Mouse (Mus musculus) layer of hippocampus, postnatal 10 days (tissue): ENCODE measurements at regions not wholly inside any gene's neighbourhood (a gene's known extent, or its start where the extent isn't known, plus 50 kb on each side); places are given as distances from the start of the nearest gene placed in this dataset.

Source experiments
- DNase-seq, 2 experiments: peaks; one replicate each; pipeline ENCODE4 v3.0.0; 2021; ENCODE audit warnings: low spot score in 2 of 2

DNA sequence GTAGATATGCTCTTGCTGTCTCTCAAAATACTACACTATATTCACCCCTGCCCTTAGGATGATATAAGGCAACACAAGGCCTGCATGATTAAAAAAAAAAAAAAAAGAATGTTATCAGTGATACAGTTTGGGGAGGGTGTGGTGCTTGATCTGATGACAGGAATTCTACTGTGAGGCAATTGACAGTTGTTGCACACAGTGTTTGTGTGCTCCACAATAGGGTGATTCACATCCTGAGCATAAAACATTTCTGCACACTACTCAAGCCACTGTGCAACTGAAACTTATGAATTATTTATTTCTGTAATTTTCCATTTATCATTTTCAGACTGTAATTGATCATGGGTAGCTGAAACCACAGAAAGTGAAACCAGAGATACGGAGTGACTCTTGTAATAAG lies 277.2 kb upstream of the Adgrl4 start:
- no peak for DNase-seq

DNA sequence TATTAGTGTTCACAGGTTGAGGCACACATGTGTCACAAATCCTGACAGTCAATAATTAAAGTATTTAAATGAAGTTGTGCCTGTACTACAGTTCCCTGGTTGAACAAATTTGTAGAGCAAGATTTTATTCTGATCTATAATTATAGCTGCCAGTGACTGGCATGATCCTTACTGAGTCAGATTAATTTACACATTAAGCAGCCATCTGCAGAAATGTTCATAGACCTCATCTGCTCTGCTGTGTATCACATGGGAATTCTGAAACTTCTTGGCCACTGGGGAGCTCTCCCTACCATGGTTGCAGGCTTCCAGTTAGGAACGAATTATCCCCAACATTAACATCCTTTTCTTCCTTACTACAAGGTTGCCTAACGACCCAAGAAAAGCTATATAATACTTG lies 255.6 kb upstream of the Adgrl4 start:
- no peak for DNase-seq

DNA sequence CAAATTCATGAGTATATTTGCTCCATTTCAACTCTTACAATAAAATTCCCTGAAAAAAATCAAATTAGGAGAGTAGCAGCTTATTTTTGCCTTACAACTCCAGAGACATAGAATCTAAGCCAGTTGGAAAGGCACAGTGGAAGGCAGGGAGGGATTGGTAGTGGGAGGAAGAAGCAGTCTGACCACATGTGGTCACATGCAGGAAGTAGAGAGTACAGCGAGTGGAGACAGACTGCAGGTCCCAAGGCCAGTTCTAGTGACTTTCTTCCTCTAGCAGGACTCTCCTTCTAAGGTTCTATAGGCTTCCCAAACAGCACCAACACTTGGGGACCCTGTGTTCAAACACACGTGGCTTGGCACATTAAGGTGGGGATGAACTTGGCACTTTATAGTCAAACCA lies 245.6 kb upstream of the Adgrl4 start:
- no peak for DNase-seq

DNA sequence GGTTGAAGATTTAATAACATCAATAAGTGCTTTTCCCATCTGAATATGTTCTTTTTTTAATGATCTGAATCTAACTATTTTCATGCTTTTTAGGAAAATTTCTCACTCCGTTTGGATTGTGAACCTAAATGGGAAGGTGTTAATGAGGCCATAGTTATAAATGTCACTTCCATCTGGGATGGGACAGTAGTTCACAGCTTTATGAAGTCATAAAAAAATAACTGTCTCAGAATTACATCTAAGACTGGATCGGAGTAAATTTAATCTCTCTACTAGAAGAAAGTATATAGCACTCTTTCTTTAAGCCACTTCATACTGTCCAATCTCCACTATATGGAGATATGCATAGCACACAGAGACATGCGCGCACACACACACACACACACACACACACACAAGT lies 226.7 kb upstream of the Adgrl4 start:
- no peak for DNase-seq

DNA sequence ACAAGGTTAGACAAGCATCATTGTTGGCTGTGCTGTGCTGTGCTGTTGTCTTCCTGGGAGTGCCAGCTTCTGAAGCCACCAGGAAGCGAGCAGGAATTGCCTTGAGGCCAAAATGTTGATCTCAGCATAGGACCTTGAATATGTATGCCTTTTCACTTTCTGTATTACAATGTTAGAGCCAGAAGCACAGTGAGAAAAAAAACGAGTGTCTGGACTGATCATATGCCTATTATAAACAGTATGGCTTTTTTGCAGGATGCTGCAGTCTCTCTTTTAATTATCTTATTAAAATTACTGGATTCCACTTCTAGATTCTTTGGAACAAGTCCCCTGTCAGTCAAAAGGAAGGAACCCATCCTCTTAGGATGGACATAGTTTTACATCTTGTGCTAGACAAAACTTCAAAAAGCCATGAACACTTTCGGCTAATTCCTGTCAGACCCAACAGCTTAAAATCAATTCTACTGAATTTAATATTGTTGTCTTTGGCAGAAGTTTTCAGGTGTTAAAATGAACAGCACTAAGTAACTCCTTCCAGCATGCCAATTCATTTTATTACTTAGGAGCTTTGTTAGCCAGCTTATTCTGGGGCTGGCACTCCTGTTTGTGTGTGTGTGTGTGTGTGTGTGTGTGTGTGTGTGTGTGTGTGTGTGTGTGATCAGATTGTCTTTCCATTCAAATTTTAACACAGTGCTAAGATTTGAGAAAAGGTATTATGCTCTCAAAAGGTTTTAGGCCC lies 220.8 kb upstream of the Adgrl4 start:
- DNase-seq, result no peak

DNA sequence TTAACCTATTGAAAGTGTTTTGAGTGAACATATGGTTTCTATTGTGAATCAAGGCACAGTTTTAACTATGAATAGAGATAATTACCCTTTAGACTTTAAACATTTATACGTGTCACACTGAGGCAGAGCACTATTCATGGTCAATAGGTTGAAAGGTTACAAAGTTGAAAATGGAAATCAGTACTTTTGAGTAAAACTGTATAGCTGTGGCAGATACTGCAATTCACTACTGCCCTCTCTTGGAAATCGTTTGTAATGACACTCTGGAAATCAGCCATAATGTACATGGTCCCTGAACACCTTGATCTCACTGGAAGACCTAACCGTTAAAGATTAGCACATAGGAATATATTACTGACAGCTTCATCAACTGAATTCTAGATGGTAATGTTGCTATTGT lies 215.3 kb upstream of the Adgrl4 start:
- DNase-seq, result no peak

DNA sequence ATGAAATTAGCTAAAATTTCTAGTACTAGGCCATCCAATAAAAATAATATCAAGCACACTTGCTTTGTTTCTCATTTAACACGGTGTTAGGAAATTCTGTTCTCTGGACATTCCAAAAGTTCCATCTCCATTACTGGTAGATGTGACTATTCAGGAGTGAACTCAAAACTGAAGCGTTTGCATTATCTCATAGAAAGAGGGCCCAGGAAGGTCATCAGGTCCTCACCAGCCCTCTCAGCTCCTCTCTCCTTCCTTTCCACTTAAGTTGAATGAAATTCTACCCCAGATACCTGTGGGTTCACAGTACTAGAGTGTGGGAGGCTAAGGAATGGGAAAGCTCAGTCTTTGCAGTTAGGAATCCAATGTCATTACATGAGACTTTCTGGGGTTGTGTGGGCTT lies 185.2 kb upstream of the Adgrl4 start:
- no peak for DNase-seq

DNA sequence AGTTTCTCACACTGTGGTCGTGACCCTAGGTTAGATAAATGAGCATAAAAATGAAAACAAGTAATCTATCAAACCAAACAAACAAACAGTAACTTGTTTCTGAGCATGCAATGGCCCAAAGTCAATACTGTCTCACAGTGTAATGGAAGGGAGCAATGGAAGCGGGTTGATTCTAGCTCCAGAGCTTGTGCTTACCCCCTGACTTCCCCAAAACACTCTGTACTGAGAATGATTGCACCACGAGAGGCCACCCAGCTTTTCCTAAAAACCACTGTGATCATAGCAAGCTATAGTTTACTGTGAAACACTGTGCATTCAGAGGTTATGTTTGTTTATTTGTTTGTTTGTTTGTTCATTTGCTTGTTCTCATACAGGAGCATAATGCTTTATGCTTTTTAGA lies 174.9 kb upstream of the Adgrl4 start:
- DNase-seq, result no peak

DNA sequence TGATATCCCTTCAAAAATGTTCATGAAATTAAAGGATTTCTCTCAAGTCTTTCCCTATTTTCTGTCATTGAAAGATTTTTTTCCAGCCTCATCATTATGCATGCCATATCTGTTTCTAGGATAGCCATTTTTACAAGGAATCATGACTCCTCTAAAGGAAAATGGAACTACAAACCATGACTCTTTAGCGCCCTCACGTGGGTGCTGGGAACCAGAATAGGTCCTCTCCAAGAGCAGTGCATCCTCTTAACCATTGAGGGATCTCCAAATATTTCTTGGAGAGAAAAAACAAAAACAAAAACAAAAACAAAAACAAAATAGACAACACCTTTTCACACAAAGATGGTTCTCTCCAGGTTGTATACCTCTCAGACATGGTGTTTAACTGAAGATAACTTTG lies 172.0 kb upstream of the Adgrl4 start:
- DNase-seq, result no peak

DNA sequence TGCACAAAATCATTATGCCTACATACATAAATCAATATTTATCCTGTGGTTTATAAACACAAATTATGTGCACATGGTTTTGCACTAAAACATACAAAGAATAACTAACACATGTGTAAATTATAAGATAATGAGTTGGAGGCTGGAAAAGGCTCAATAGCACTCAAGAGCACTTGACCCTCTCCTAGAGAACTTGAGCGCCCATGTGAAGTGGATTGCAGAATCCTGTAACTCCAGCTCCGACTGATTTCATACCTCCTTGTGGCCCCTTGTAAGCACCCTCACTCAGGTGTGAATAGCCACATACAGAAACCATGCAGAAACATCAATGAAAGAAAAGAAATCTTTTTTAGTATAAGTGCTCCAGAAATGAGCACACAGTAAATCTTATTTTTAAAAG lies 168.2 kb upstream of the Adgrl4 start:
- DNase-seq, result no peak

DNA sequence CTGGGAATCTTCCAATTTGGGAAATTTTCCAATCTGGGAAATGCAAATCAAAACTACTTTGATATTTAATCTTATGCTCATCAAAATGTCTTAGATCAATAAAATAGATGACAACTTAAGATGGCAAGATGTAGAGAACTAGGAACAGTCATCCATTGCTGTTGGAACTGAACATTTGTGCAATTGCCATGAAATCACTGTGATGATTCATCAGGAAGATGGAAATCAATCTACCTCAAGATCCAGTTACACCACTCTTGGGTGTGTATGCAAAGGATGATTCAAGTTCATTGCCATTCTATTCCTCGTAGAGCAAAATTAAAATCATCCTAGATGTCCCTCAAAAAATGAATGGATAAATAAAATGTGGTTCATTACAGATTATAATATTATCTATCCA lies 153.9 kb upstream of the Adgrl4 start:
- DNase-seq, result no peak

DNA sequence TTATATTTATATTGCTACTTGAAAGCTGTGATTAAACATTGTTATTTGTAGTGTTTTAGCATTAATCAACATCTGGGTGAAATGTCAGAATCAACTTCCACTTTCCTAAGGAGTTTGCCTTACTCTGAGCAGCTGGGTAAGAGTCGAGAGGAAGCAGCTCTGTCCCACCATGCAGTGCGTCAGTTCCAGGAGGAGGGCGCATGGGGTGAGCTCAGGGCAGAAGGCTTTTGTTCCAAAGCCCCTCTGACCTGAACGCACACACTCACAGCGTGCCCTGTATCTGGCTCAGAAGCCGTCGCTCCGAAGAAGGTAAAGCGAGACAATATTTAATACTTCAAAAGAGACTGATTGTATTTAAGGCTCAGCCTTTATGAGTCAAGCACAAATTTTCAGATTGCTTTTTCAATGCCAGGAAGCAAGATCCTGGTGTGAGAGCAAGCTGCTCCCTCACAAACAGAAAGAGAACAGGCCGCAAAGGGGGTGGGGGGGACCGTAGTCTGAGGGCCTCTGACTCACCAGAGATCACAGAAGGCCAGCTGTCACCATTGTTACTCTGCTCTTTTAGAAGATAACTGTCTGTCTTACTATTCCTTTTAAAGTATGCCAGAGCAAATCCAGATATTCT lies 143.6 kb upstream of the Adgrl4 start:
- no peak for DNase-seq

DNA sequence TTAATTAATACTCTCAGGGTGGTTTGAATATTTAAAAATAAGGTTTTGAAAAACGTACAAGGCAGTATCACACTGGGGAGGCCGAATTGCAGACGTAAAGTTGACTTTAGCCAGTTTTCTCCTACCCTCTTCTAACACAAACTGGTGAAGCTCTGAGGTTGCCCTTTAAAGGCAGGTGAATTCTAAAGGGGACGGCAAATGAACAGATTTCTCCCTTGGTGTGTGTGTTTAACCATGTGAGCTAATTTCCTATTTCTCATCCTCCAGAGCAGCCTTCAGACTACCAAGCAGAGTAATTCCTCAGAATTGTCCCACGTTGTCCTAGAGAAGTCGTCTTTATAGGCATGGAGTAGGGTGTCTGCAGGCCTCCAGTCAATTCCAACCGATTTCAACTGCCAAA lies 143.1 kb upstream of the Adgrl4 start:
- no peak for DNase-seq

DNA sequence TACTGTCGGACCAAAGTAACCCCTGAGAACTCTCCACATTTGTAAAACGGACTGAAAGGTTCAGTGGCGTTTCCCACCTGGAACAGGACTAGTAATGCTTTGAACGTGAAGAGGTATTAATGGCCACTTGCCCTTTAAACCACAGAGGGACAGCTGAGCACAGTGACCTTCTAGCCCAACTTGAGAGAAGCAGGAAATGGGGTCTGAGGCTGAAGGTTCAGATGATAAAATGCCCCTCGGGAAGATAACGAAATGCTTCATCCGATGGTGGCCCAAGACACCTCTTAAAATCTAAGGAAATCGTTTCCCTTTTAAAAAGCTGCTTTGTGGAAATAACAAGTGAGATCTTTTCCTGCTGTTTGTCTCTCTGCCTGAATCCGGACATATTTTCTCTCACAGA lies 142.7 kb upstream of the Adgrl4 start:
- DNase-seq, result no peak

DNA sequence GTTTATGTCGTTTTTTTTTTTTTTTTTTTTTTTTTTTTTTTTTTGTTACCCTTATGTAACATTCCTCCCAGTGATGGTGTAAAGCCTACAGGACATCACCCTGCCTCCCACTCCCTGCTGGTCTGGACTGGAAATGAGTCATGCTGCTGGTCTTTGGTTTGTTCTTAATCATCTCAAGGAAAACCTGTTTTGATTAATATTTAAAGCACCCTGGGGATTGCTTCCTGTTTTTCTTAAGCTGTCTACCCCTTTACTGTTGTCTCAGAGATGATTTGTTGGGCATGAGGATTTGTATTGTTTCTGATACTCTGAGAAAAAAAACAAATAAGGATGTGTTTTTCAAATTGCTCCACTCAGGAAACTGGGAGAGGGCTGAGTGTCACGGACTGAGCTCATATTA lies 139.4 kb upstream of the Adgrl4 start:
- no peak for DNase-seq

DNA sequence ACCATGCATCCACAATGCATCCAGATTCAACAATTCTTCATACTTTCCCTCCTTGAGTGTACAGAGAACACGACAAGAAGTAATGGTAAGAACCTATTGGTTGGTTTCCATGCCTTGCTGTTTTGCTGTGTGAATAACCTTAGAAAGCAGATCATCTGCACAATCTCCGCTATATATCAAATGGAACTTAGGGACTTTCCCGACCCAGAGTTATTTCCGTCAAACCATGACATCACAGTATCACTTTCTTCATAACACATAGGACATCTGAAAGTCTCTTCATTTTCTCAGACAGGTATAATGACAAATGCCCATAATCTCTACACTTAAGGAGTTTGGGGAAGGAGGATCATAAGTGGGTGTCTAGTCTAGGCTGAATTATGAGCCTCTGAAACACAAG lies 132.3 kb upstream of the Adgrl4 start:
- DNase-seq, result no peak

DNA sequence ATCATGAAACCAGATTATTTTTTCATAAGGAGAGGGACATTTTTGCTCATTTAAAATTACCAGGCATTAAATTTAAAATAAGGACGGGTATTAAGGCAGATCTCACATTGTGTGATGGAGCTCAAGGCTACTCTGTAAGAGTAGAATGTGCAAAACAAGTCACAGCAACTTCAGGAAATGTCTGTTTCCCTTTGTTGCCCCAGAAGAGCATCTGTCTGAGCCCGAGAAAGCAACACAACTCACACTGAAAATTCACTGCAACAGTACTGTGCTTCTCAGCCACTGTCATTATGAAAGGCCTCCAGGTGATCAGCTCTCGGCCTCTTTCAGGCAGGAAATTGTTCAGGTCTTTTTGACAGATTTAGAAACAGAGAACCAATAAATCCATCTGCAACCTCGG lies 129.7 kb upstream of the Adgrl4 start:
- no peak for DNase-seq

DNA sequence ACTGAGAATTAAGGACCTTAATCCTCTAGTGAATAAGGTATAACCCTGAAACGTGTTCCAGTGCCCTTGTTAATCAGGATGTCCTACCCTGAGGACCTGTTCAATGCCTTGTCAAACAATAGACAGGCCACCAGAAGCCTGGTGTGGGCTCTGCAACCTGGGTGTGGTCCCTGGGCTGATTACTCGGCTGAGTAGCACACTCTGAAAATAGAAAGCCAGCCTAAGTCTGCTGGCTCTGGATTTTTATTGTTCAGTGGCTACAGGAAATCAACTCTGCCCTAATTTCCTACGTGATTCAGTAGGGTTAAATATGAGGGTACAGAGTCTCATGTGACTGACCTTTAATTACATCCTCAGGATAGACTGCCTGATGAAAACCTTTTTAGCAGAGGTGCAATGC lies 113.9 kb upstream of the Adgrl4 start:
- no peak for DNase-seq

DNA sequence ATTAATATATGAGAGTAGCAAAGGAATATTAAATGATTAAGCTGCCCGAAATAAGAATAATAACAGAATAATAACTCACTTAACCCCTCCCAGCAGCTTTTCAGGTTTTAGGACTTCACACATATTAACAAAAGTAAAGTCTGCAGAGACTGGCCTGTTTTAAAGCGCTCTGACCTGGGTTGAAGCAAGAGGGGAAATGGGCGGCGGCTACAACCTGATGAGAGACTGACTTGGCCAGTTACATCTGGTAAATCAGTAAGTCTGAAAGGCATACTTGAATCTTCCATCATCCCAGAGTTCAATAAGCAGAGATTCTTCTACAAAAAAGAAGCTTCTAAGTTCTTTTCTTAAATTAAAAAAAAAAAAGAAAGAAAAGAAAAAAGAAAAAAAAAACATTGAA lies 107.9 kb upstream of the Adgrl4 start:
- DNase-seq, result no peak

DNA sequence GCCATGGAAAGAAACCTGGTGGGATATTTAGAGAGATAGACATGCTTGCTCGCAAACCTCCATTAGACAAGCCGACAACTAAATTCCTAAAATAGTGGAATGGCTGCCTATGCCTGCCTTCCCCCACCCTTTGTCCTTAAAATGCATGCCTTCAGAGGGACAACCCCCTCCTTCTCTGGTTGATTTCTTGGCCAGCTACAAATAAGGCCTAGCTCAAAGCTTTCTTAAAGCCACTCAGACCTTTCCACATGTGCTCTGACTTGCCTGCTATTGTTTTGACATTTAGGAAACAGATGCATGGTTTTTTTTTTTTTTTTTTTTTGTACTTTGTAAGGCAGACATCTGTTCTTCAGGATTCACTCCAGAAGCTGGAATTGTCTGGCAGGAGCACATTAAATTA lies 105.8 kb upstream of the Adgrl4 start:
- DNase-seq, result no peak

DNA sequence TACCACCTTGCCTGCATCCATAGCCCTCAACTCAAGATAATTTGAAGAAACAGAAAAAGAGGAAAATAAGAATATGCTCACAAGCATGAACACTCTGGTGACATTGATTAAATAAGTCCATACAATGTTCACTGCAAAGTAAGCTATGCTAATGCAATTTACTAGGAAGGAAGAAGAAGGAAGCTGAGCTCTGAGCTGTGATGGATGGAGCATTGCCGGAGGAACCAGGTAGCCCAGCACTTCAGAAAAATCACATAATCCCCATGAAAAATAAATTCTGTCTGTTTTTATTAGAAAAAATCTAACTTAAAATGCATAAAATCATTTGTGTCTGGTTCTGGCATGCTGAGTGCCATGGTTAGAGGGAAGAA lies 105.4 kb upstream of the Adgrl4 start:
- DNase-seq, result no peak

DNA sequence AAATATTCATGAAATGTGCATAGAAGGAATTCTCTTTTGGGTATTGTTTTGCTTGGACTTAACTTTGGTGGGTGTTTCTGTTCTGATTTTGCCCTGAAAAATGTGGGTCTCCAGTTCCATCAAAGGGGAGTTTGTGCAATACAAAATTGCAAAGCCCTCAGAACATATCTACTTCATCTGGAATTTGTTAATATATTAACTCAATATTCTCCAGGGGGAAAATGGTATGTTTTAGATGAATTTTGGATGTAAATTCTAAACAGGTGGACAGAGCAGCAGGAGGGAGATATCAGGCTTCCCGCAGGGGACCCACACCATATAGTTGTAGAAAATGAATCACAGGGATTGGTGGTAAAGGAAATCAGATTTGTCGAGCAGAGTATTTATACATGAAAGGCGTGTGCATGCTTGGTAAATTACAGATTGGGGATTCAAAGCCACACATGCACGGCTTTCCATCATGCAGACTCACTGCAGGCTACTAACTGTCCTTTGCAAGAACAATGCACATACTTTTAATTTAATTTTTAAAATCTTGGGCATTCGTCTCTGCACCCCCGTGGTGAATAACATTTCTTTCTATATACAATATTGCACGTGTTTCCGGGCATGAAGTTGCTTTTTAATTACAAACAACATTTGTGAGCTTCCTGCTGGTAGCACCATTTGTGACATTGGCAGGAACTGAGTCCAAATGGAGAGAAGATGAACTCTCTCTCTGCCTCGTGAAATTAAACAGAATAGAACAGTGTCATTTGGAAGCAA lies 104.8 kb upstream of the Adgrl4 start:
- DNase-seq, result no peak

DNA sequence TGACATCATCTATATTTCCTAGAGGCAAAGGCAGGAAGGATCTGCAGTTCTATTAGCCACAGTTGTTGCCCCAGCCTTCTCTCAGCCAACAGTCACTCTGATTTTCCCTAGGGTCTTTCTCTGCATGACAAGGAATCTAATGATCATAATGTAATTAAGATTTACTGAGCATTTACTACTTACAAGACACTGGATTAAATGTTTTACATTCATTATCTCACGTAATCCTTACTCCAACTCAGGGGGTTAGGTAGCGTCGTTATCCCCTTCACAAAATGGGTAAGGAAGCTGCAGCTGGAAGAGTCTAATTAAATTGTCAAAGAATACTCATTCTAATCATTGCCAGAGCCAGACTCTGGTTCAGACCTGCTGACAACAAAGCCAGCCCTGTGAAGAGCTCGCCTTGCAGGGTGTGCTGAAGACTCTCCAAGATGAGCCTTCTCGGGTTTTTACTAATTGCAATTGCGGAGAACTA lies 103.8 kb upstream of the Adgrl4 start:
- DNase-seq, result no peak
